Comparison of ENCODE assay signal across 8 mouse cellular contexts in the genomic region with DNA sequence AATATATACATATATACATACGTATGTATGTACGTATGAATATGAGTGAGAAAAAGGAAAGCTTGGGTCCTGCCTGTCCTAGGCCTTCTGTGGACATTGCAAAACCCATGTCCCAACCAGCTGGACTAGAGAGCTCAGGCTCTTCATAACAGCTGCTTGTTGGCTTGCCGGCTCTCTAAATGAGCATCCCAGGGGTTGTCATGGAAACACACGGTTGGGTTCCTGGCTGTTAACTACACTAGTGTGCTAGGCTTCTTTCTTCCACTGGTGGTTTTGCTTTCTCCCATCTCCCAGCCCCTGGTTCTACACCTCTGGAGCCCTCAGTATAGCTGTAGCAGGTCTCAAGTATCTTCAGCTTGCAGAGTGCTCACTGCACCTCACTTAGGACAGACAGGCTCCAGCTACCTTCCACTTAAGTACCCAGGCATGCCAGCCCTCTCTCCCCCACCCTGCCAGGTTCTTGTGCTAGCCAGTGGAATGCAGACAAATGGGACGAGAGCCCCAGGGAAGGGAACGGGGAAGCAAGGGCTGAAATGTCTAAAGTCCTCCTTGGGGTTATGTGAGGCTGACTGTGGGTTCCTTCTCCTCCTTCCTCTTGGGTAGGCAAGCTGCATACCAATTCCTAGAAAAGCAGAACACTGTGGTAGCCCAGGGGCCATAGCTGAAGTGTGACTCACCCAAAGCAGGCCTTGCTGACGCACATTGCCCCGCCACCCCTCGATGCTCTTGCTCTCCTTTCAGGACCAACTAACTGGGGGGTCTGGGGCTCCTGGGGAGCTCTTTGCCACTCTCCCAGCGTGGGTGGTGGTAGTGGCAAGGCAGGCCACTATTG. TPM values are rescaled to one million over a fixed set of nuclear protein-coding genes. Genes with fewer than 3 reads are reported as not detected.
DNase-seq lines count a peak whose midpoint lies in the region; ATAC-seq and TF ChIP-seq lines count a peak whose summit lies in the region.

No protein-coding gene starts in this region.

- no peak overlapping the region; the same call in 1 of the 2 replicates for H3K9ac ChIP-seq in hindbrain, embryonic 13.5 days

- no peaks in the 10 kb centered on the region for H3K9me3 ChIP-seq in hindbrain, embryonic 13.5 days

- H3K27ac ChIP-seq in embryonic fibroblast, embryonic 13.5 days (ENCODE audit: insufficient read depth, low read length), result peak overlapping the region; percentile 90
- H3K27ac ChIP-seq in hindbrain, embryonic 13.5 days, result peak overlapping the region; percentile 67

- 56% methylated on average over 10 of the region's 10 CpGs for WGBS in hindbrain, embryonic 13.5 days

- peak; percentile 52; the same call in 1 of the 2 replicates for ATAC-seq in hindbrain, embryonic 13.5 days (ENCODE audit: low FRiP score)

- 0 out of 2 replicates have a peak, but pooled peaks have one; percentile 37 for TF ChIP-seq POLR2A in embryonic fibroblast, embryonic 13.5 days (IDR thresholded peaks at IDR 0.05; ENCODE audit: low read depth, low read length)

- TF ChIP-seq CTCF in embryonic fibroblast, embryonic 13.5 days (IDR thresholded peaks at IDR 0.05; ENCODE audit: borderline replicate concordance, insufficient read depth, low read length), result no peak

- H3K4me2 ChIP-seq in hindbrain, embryonic 13.5 days, result no peak overlapping the region

- no peak overlapping the region for H3K4me3 ChIP-seq in embryonic fibroblast, embryonic 13.5 days (ENCODE audit: insufficient read depth, low read length)
- H3K4me3 ChIP-seq in hindbrain, embryonic 13.5 days, result no peak overlapping the region

- DNase-seq in urinary bladder, postnatal 25 days (ENCODE audit: low spot score), result peak; percentile 29
- DNase-seq in urinary bladder, postnatal 36 days (ENCODE audit: low spot score in 2 of 2), result no peak
- peak; percentile 34 to 51 for DNase-seq in layer of hippocampus, postnatal 36 days
- DNase-seq in mesoderm, embryonic 11.5 days (ENCODE audit: low read depth, low spot score), result peak; percentile 63
- no peak for DNase-seq in B cell, adult 2 months
- DNase-seq in cerebellum, adult 8-10 months, result no peak

- peaks cover 88% of the 10 kb centered on the region for H3K36me3 ChIP-seq in hindbrain, embryonic 13.5 days

- H3K4me1 ChIP-seq in embryonic fibroblast, embryonic 13.5 days (ENCODE audit: control insufficient read depth, insufficient read depth, low read length), result peaks cover 31% of the 10 kb centered on the region
- H3K4me1 ChIP-seq in hindbrain, embryonic 13.5 days (replicated peaks), result peaks cover 30% of the 10 kb centered on the region

- H3K27me3 ChIP-seq in hindbrain, embryonic 13.5 days, result no peaks in the 10 kb centered on the region

RNA-seq across cellular contexts. Expression of a gene that starts 16.0 kb away (rescaled TPM):
- 41.0 and 53.7 TPM in 2 replicates for polyA plus RNA-seq in embryonic fibroblast, embryonic 13.5 days (2011; ENCODE audit: insufficient read length, low read depth, missing spikeins)
- 15.0 and 15.5 TPM in 2 replicates for polyA plus RNA-seq in hindbrain, embryonic 13.5 days (2015; fragmentation: Nextera tagmentation; extraction: Ambion mirVana)
- total RNA-seq in layer of hippocampus, postnatal 36 days (2021), result 1 to 10 TPM; 1.6 to 2.1 TPM

RNA-seq across cellular contexts. Expression of a gene that starts 27.7 kb away (rescaled TPM):
- polyA plus RNA-seq in embryonic fibroblast, embryonic 13.5 days (2011; ENCODE audit: insufficient read length, low read depth, missing spikeins), result 26.4 and 34.1 TPM in 2 replicates
- 35.1 and 35.5 TPM in 2 replicates for polyA plus RNA-seq in hindbrain, embryonic 13.5 days (2015; fragmentation: Nextera tagmentation; extraction: Ambion mirVana)
- total RNA-seq in layer of hippocampus, postnatal 36 days (2021), result 10 to 100 TPM; 28.5 to 29.0 TPM

RNA-seq across cellular contexts. Expression of a gene that starts 31.8 kb away (rescaled TPM):
- 2.5 and 3.8 TPM in 2 replicates for polyA plus RNA-seq in embryonic fibroblast, embryonic 13.5 days (2011; ENCODE audit: insufficient read length, low read depth, missing spikeins)
- 1.3 and 1.4 TPM in 2 replicates for polyA plus RNA-seq in hindbrain, embryonic 13.5 days (2015; fragmentation: Nextera tagmentation; extraction: Ambion mirVana)
- under 1 TPM; 0.80 to 0.86 TPM for total RNA-seq in layer of hippocampus, postnatal 36 days (2021)

RNA-seq across cellular contexts. Expression of a gene that starts 35.1 kb away (rescaled TPM):
- polyA plus RNA-seq in embryonic fibroblast, embryonic 13.5 days (2011; ENCODE audit: insufficient read length, low read depth, missing spikeins), result 34.3 and 38.7 TPM in 2 replicates
- polyA plus RNA-seq in hindbrain, embryonic 13.5 days (2015; fragmentation: Nextera tagmentation; extraction: Ambion mirVana), result 47.5 and 47.9 TPM in 2 replicates
- 10 to 100 TPM; 16.5 to 18.1 TPM for total RNA-seq in layer of hippocampus, postnatal 36 days (2021)

Comparison
In these comparisons a context has a peak if more than half of its experiments do, and no peak if none do; other contexts are left out.
1. DNase-seq: peak in urinary bladder, postnatal 25 days (single experiment), layer of hippocampus, postnatal 36 days (2 of 2) and mesoderm, embryonic 11.5 days (single experiment); none in urinary bladder, postnatal 36 days (0 of 2), B cell, adult 2 months (0 of 2) and cerebellum, adult 8-10 months (single experiment).